Mouse (Mus musculus) stomach, embryonic 15.5 days (tissue): ENCODE results near the gene Micu1. TPM values are rescaled to one million over a fixed set of nuclear protein-coding genes. Genes with fewer than 3 reads are reported as not detected.

Experiments
- ATAC-seq: fragments of 200-750 bp; cut with Nextera tagmentation; 2 replicates; pipeline ENCODE4 v1.8.0; 2017; ENCODE audit warnings: low read depth, moderate number of reproducible peaks, moderate TSS enrichment; ENCODE audit not compliant: insufficient read depth, low FRiP score
- H3K27ac ChIP-seq: fragments of 300-500 bp; sonication (generic); 2 replicates; pipeline ENCODE4 v1.5.1; 2015; ENCODE audit warnings: mild to moderate bottlenecking, inconsistent platforms
- H3K27me3 ChIP-seq: fragments of 300-500 bp; sonication (generic); replicated peaks from 2 replicates; pipeline ENCODE4 v1.6.1; 2015; ENCODE audit warnings: inconsistent platforms
- H3K36me3 ChIP-seq: fragments of 300-500 bp; sonication (generic); 2 replicates; pipeline ENCODE4 v1.6.1; 2015; ENCODE audit warnings: inconsistent platforms
- H3K4me1 ChIP-seq: fragments of 300-500 bp; sonication (generic); 2 replicates; pipeline ENCODE4 v1.6.1; 2015; ENCODE audit warnings: inconsistent platforms
- H3K4me2 ChIP-seq: fragments of 300-500 bp; sonication (generic); 2 replicates; pipeline ENCODE4 v1.6.1; 2015; ENCODE audit warnings: mild to moderate bottlenecking, inconsistent platforms
- H3K4me3 ChIP-seq: fragments of 300-500 bp; sonication (generic); replicated peaks from 2 replicates; pipeline ENCODE4 v1.5.1; 2015; ENCODE audit warnings: inconsistent platforms
- H3K9ac ChIP-seq: fragments of 300-500 bp; sonication (generic); 2 replicates; pipeline ENCODE4 v1.6.1; 2015; ENCODE audit warnings: inconsistent platforms
- H3K9me3 ChIP-seq: fragments of 300-500 bp; sonication (generic); 2 replicates; pipeline ENCODE4 v1.6.1; 2016; ENCODE audit warnings: inconsistent platforms
- WGBS: fragments of 180-500 bp; shearing (Covaris S2); methylation state at CpG from one replicate; pipeline ENCODE4 v1.1.7; 2015; 5-methylcytosine and 5-hydroxymethylcytosine counted together
- polyA plus RNA-seq: library from polyadenylated mRNA; unstranded; fragments of >200 nt; fragmentation: Nextera tagmentation; extraction: Ambion mirVana; gene quantifications from 2 replicates; pipeline ENCODE4 v1.2.1, GENCODE M21; 2015

The Micu1 gene
- polyA plus RNA-seq, 1 experiment from 2014 or later: 66.2 TPM

DNA sequence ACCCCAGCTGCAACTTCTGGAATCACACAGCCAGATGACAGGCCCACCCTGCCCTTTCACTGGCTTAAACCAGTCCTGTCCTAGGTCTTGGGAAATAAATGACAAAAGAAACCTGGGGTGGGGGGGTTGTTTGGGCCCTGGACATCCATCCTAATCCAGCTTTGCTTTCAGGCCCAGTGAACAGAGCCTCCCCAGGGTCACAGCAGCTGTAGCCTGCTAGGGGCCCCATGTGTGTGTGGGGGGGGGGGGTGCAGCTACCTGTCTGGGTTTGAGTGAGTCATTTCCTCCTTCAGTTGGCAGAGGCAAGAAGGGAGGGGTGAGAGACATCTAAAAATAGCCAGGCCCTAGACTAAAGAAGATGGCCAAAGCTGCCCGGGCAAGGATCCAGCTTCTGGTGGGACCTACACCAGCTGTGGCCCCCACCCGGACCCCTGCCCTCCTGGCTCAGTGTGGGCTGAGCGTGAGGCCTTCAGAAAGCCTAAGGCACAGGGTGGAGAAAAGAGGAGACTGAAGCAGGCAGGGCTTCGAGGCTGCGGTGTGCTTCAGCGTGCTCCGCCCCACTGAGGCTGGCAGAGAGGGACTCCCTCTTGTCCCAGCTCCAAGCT is 205.5 kb downstream of the Micu1 start:
- peak; percentile 74 for ATAC-seq
- Histone ChIP-seq H3K9me3 (no peaks in the 10 kb centered on the region), H3K27ac (peak overlapping the region; percentile 92), H3K9ac (no peak overlapping the region), H3K4me3 (no peak overlapping the region), H3K27me3 (no peaks in the 10 kb centered on the region), H3K4me2 (0 out of 2 replicates have a peak overlapping the region, but pooled peaks have one; percentile 6), H3K4me1 (peaks cover 53% of the 10 kb centered on the region), H3K36me3 (no peaks in the 10 kb centered on the region)
- 24% methylated on average over 7 of the region's 7 CpGs for WGBS

DNA sequence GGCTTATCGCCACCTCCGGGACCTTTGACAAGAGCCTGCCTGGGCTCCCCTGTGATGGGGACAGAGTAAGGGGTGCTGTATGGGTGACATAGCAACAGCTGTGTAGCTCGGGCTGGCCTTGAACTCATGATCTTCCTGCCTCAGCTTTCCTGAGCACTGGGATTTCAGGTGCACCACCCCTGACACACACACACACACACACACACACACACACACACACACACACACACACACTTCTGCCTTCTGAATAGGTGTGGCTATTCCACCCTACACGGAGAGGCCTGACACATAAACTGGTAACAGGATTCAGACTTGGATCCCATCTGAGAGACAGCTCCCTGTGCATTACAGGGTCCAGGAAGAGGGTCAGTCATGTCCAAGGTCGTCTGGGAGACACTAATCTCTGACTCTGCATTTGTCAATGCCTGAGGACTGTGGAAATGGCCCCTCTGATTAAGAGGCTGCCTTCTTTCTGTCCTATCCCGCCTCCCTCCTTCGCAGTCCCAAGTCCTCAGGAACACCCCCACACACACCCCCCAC is 206.6 kb downstream of the Micu1 start:
- Histone ChIP-seq H3K27ac (peak overlapping the region; percentile 92), H3K9me3 (no peaks in the 10 kb centered on the region), H3K4me2 (no peak overlapping the region), H3K4me1 (peaks cover 44% of the 10 kb centered on the region), H3K36me3 (no peaks in the 10 kb centered on the region), H3K4me3 (no peak overlapping the region), H3K9ac (no peak overlapping the region), H3K27me3 (no peaks in the 10 kb centered on the region)
- no peak for ATAC-seq
- 49% methylated on average over 7 of the region's 7 CpGs for WGBS

DNA sequence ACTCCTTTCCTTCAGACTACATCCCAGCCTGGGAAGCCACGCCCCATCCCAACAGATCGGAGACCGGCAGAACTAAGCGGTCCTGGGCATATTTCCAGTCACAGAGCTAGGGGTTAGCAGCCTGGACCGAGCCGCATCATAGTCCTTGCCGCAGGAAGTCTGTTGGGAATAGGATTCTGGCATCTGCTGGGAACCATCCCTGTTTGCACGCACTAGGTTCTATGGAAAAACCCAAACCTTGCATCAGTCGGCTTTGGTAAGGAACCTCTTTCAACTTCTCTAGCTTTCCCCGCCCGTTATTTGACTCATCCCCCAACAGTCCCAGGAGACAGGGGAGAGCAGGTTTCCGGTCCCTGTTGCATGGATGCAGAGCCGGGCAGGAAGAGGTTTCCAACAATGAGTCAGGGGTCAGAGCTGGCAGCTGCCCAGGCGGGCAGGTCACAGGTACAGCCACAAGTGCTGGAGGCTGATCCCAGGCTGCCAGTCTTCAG is 207.1 kb downstream of the Micu1 start:
- H3K36me3 ChIP-seq: no peaks in the 10 kb centered on the region
- peak; percentile 23; the same call in 1 of the 2 replicates for ATAC-seq
- peak overlapping the region; percentile 92 for H3K27ac ChIP-seq
- peak overlapping the region; percentile 11; the same call in 1 of the 2 replicates for H3K4me3 ChIP-seq
- 6% methylated on average over 14 of the region's 14 CpGs for WGBS
- no peaks in the 10 kb centered on the region for H3K27me3 ChIP-seq
- H3K9me3 ChIP-seq: no peaks in the 10 kb centered on the region
- H3K4me2 ChIP-seq: peak overlapping the region; percentile 42
- H3K9ac ChIP-seq: no peak overlapping the region
- H3K4me1 ChIP-seq: peaks cover 44% of the 10 kb centered on the region

DNA sequence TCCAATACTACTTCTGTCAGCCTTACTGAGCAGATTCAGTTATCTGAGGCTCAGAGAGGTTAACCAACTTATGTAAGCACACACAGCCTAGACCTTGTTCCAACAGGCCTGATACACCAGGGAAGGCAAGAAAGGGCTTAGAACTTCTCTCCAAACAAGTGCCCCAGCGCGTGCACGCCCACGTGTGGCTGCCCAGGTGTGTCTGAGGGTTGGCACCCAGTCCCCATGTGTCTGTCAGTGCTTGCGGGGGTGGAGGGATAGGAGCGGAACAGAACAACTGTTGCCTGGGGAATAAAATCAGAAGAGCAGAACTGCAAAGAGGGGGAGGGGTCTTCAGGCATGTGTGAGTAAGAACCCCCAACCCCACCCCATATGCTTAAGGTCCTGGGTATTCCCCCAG is 208.8 kb downstream of the Micu1 start:
- no peak for ATAC-seq
- Histone ChIP-seq H3K27ac (peak overlapping the region; percentile 21; the same call in 1 of the 2 replicates), H3K36me3 (no peaks in the 10 kb centered on the region), H3K4me2 (peak overlapping the region; percentile 39), H3K4me3 (no peak overlapping the region), H3K4me1 (peaks cover 55% of the 10 kb centered on the region), H3K9ac (no peak overlapping the region), H3K9me3 (no peaks in the 10 kb centered on the region), H3K27me3 (no peaks in the 10 kb centered on the region)
- WGBS: 37% methylated on average over 6 of the region's 6 CpGs

DNA sequence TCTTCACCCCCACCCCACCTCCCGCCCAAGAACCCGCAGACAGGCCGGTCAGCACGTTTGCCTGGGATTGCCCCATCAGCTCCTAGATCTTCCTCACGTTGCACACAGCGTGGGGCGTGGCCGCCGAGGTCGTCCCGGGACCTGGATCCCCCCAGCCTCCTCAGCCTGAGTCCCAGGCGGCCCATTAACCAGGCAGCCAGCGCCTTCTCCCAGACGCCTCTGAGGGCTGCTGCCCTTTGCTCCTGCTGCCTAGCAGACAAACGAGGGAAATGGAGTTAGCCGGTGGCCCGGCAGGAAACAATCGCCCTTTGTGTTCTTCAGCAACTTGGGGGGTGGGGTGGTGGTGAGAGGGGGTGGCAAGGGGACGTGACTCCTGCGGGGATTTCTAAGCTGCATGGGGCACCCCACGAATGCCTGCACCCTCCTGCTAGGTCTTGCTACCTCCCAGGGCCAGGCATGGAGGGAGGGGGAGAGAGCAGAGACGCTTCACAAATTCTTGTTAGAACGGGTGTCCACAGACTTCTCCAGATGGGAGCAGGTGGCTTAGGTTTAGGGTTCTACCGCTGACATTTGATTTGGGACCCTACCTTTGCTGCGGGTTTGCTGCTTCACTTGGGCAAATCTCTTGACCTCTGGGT is 209.4 kb downstream of the Micu1 start:
- no peaks in the 10 kb centered on the region for H3K27me3 ChIP-seq
- H3K9ac ChIP-seq: no peak overlapping the region
- peak overlapping the region; percentile 39 for H3K4me2 ChIP-seq
- WGBS: 8% methylated on average over 25 of the region's 25 CpGs
- H3K9me3 ChIP-seq: no peaks in the 10 kb centered on the region
- peak overlapping the region; percentile 21; the same call in 1 of the 2 replicates for H3K27ac ChIP-seq
- ATAC-seq: no peak
- no peaks in the 10 kb centered on the region for H3K36me3 ChIP-seq
- H3K4me3 ChIP-seq: no peak overlapping the region
- H3K4me1 ChIP-seq: peaks cover 60% of the 10 kb centered on the region

Other genes starting within 250 kb of the Micu1 start
- 0.84 TPM in 1 of 2 replicates, not detected in the other for gene Gm10322, start 86.4 kb upstream of the Micu1 start, polyA plus RNA-seq
- 55.8 and 59.2 TPM in 2 replicates for gene Mcu, start 85.8 kb upstream of the Micu1 start, polyA plus RNA-seq
- gene Dnajb12, start 177.1 kb downstream of the Micu1 start, polyA plus RNA-seq: 20.6 and 22.0 TPM in 2 replicates
- 45.6 and 45.8 TPM in 2 replicates for gene Ddit4, start 249.4 kb downstream of the Micu1 start, polyA plus RNA-seq